Mouse (Mus musculus) neural tube, embryonic 11.5 days (tissue): ENCODE measurements around the gene Crkl. TPM values are rescaled to one million over a fixed set of nuclear protein-coding genes. Genes with fewer than 3 reads are reported as not detected.
A peak's percentile ranks its signal among the peaks of the same experiment; 100 is the strongest.

Experiments used
- ATAC-seq: fragments of 200-750 bp; cut with Nextera tagmentation; 2 replicates; pipeline ENCODE4 v1.8.0; 2017; ENCODE audit warnings: moderate number of reproducible peaks, mild to moderate bottlenecking, moderate TSS enrichment, moderate library complexity; ENCODE audit not compliant: insufficient read depth, low FRiP score, low TSS enrichment
- DNase-seq: peaks from one replicate; pipeline ENCODE4 v3.0.0-alpha.2; 2015; ENCODE audit warnings: low spot score
- H3K27ac ChIP-seq: fragments of 300-500 bp; sonication (generic); 2 replicates; pipeline ENCODE4 v1.5.1; 2014; ENCODE audit warnings: low read depth, mild to moderate bottlenecking, low read length
- H3K27me3 ChIP-seq: fragments of 300-500 bp; sonication (generic); 2 replicates; pipeline ENCODE4 v1.6.1; 2014; ENCODE audit warnings: mild to moderate bottlenecking, low read length, mixed read lengths; ENCODE audit not compliant: control insufficient read depth, insufficient read depth
- H3K36me3 ChIP-seq: fragments of 300-500 bp; sonication (generic); 2 replicates; pipeline ENCODE4 v1.6.1; 2014; ENCODE audit warnings: mild to moderate bottlenecking, low read length, moderate library complexity, mixed read lengths; ENCODE audit not compliant: control insufficient read depth, insufficient read depth
- H3K4me1 ChIP-seq: fragments of 300-500 bp; sonication (generic); 2 replicates; pipeline ENCODE4 v1.6.1; 2014; ENCODE audit warnings: low read length, mixed read lengths; ENCODE audit not compliant: control insufficient read depth, insufficient read depth
- H3K4me2 ChIP-seq: fragments of 300-500 bp; sonication (generic); 2 replicates; pipeline ENCODE4 v1.6.1; 2014; ENCODE audit warnings: low read depth, mild to moderate bottlenecking, moderate library complexity
- H3K4me3 ChIP-seq: fragments of 300-500 bp; sonication (generic); 2 replicates; pipeline ENCODE4 v1.5.1; 2014; ENCODE audit warnings: low read depth, low read length
- H3K9ac ChIP-seq: fragments of 300-500 bp; sonication (generic); 2 replicates; pipeline ENCODE4 v1.6.1; 2014; ENCODE audit warnings: mild to moderate bottlenecking, low read length
- H3K9me3 ChIP-seq: fragments of 300-500 bp; sonication (generic); 2 replicates; pipeline ENCODE4 v1.6.1; 2016; ENCODE audit warnings: low read length; ENCODE audit not compliant: control insufficient read depth
- WGBS: fragments of 180-500 bp; shearing (Covaris S2); extraction: QIAGEN DNeasy Blood & Tissue Kit; methylation state at CpG from one replicate; pipeline ENCODE4 v1.1.7; 2014; 5-methylcytosine and 5-hydroxymethylcytosine counted together
- polyA plus RNA-seq: library from polyadenylated mRNA; unstranded; fragments of >200 nt; fragmentation: Nextera tagmentation; extraction: Ambion mirVana; gene quantifications from 2 replicates; pipeline ENCODE4 v1.2.1, GENCODE M21; 2014

Crkl gene
- polyA plus RNA-seq, 1 experiment from 2014 or later = 86.5 TPM

GRCm38 (mm10) chr16:17474761-17475160 lies 23.0 kb downstream of the Crkl start:
- no peak for ATAC-seq
- WGBS = 89% methylated on average over 2 of the region's 2 CpGs
- H3K4me3 ChIP-seq = no peak overlapping the region
- H3K36me3 ChIP-seq = peaks cover 6% of the 10 kb centered on the region
- no peak overlapping the region for H3K27ac ChIP-seq
- no peaks in the 10 kb centered on the region for H3K4me1 ChIP-seq
- no peaks in the 10 kb centered on the region for H3K27me3 ChIP-seq
- no peak for DNase-seq
- no peak overlapping the region for H3K9ac ChIP-seq
- no peaks in the 10 kb centered on the region for H3K9me3 ChIP-seq
- H3K4me2 ChIP-seq = no peak overlapping the region

- no peaks in the 10 kb centered on the region for H3K9me3 ChIP-seq
- ATAC-seq = no peak
- H3K36me3 ChIP-seq = peaks cover 3% of the 10 kb centered on the region
Observed at GRCm38 (mm10) chr16:17475326-17475725, 23.5 kb downstream of the Crkl start.

GRCm38 (mm10) chr16:17478331-17478943 lies 26.6 kb downstream of the Crkl start:
- 87% methylated on average over 4 of the region's 4 CpGs for WGBS

More at GRCm38 (mm10) chr16:17475326-17475725, 23.5 kb downstream of the Crkl start:
- Histone ChIP-seq H3K27ac (no peak overlapping the region), H3K4me3 (no peak overlapping the region), H3K27me3 (no peaks in the 10 kb centered on the region), H3K4me2 (no peak overlapping the region), H3K9ac (no peak overlapping the region), H3K4me1 (no peaks in the 10 kb centered on the region)
- no peak for DNase-seq
- WGBS = 94% methylated on average over 4 of the region's 4 CpGs

GRCm38 (mm10) chr16:17481465-17481864 lies 29.7 kb downstream of the Crkl start:
- Histone ChIP-seq H3K4me1 (no peaks in the 10 kb centered on the region), H3K27ac (no peak overlapping the region), H3K27me3 (no peaks in the 10 kb centered on the region), H3K4me2 (no peak overlapping the region), H3K36me3 (peaks cover 10% of the 10 kb centered on the region), H3K4me3 (no peak overlapping the region), H3K9ac (no peak overlapping the region), H3K9me3 (no peaks in the 10 kb centered on the region)
- no peak for ATAC-seq
- 96% methylated on average over 2 of the region's 2 CpGs for WGBS
- no peak for DNase-seq

More at GRCm38 (mm10) chr16:17478331-17478943, 26.6 kb downstream of the Crkl start:
- Histone ChIP-seq H3K4me1 (no peaks in the 10 kb centered on the region), H3K4me2 (no peak overlapping the region), H3K4me3 (no peak overlapping the region), H3K9ac (no peak overlapping the region), H3K27me3 (no peaks in the 10 kb centered on the region), H3K36me3 (peaks cover 5% of the 10 kb centered on the region), H3K27ac (no peak overlapping the region), H3K9me3 (no peaks in the 10 kb centered on the region)
- ATAC-seq = no peak
- DNase-seq = no peak

- 0 out of 2 replicates have a peak, but pooled peaks cover 5% of the 10 kb centered on the region for H3K4me1 ChIP-seq
- WGBS = 79% methylated on average over 3 of the region's 3 CpGs
- no peak overlapping the region for H3K4me2 ChIP-seq
- H3K4me3 ChIP-seq = no peak overlapping the region
- ATAC-seq = no peak
- H3K9me3 ChIP-seq = no peaks in the 10 kb centered on the region
- H3K36me3 ChIP-seq = peaks cover 10% of the 10 kb centered on the region
- no peak overlapping the region for H3K27ac ChIP-seq
- no peak for DNase-seq
- no peak overlapping the region for H3K9ac ChIP-seq
- H3K27me3 ChIP-seq = peaks cover 8% of the 10 kb centered on the region; the same call in 1 of the 2 replicates
Observed at GRCm38 (mm10) chr16:17486505-17486904, 34.7 kb downstream of the Crkl start.

- peak; percentile 13; the same call in 1 of the 2 replicates for ATAC-seq
- 0 out of 2 replicates have a peak, but pooled peaks cover 5% of the 10 kb centered on the region for H3K4me1 ChIP-seq
Observed at GRCm38 (mm10) chr16:17488478-17489468, 37.0 kb downstream of the Crkl start.

GRCm38 (mm10) chr16:17489469-17490111 lies 37.8 kb downstream of the Crkl start, which contains the start of gene Aifm3:
Gene Aifm3, plus strand, starts transcription at chr16:17489611.
- peak within 1 kb of the TSS; percentile 50 for H3K9ac ChIP-seq
- 0 out of 2 replicates have a peak, but pooled peaks cover 1% of the 10 kb centered on the region for H3K36me3 ChIP-seq
- H3K4me3 ChIP-seq = peak within 1 kb of the TSS; percentile 37
- DNase-seq (peak; percentile 26), ATAC-seq (peak; percentile 77; the same call in 1 of the 2 replicates)
- H3K4me1 ChIP-seq = 0 out of 2 replicates have a peak, but pooled peaks cover 5% of the 10 kb centered on the region
- no peak within 1 kb of the TSS for H3K27ac ChIP-seq
- peak within 1 kb of the TSS; percentile 76 for H3K4me2 ChIP-seq
- WGBS = under 1% methylated on average over 46 of the region's 47 CpGs
- peaks cover 8% of the 10 kb centered on the region; the same call in 1 of the 2 replicates for H3K27me3 ChIP-seq
- H3K9me3 ChIP-seq = no peaks in the 10 kb centered on the region

More at GRCm38 (mm10) chr16:17488478-17489468, 37.0 kb downstream of the Crkl start:
- DNase-seq = no peak
- Histone ChIP-seq H3K27ac (no peak overlapping the region), H3K4me3 (peak overlapping the region; percentile 37), H3K36me3 (peaks cover 5% of the 10 kb centered on the region), H3K27me3 (peaks cover 8% of the 10 kb centered on the region; the same call in 1 of the 2 replicates), H3K9me3 (no peaks in the 10 kb centered on the region), H3K9ac (no peak overlapping the region), H3K4me2 (peak overlapping the region; percentile 76)
- 48% methylated on average over 14 of the region's 14 CpGs for WGBS

- ATAC-seq = no peak
- 80% methylated on average over 5 of the region's 5 CpGs for WGBS
- no peak overlapping the region for H3K27ac ChIP-seq
Observed at GRCm38 (mm10) chr16:17491154-17491553, 39.4 kb downstream of the Crkl start.

More at GRCm38 (mm10) chr16:17491154-17491553, 39.4 kb downstream of the Crkl start:
- H3K27me3 ChIP-seq = peaks cover 8% of the 10 kb centered on the region; the same call in 1 of the 2 replicates
- H3K4me3 ChIP-seq = no peak overlapping the region
- no peak overlapping the region for H3K4me2 ChIP-seq
- 0 out of 2 replicates have a peak, but pooled peaks cover 5% of the 10 kb centered on the region for H3K4me1 ChIP-seq
- H3K9me3 ChIP-seq = no peaks in the 10 kb centered on the region
- no peaks in the 10 kb centered on the region for H3K36me3 ChIP-seq
- H3K9ac ChIP-seq = no peak overlapping the region
- no peak for DNase-seq
